Mouse (Mus musculus) adipocyte (in vitro differentiated cells): ENCODE measurements around the gene Cldnd1.

ENCODE experiments used
- DNase-seq: peaks from one replicate; pipeline ENCODE4 v3.0.0-alpha.2; 2016; ENCODE audit warnings: low spot score

The Cldnd1 gene

GRCm38 (mm10) chr16:58727477-58728131, at the start of gene Cldnd1:
TSS of gene Cldnd1 (plus strand) at chr16:58727910.
- DNase-seq: peak; percentile 98

GRCm38 (mm10) chr16:58678660-58679059, 49.0 kb upstream of the Cldnd1 start:
- DNase-seq: no peak

- no peak for DNase-seq
Measured at GRCm38 (mm10) chr16:58682046-58682445, 45.7 kb upstream of the Cldnd1 start.

GRCm38 (mm10) chr16:58682870-58683269, 44.8 kb upstream of the Cldnd1 start:
- no peak for DNase-seq

GRCm38 (mm10) chr16:58683911-58684310, 43.8 kb upstream of the Cldnd1 start:
- no peak for DNase-seq

GRCm38 (mm10) chr16:58684537-58684936, 43.2 kb upstream of the Cldnd1 start:
- no peak for DNase-seq

GRCm38 (mm10) chr16:58685548-58686537, 41.9 kb upstream of the Cldnd1 start:
- no peak for DNase-seq

GRCm38 (mm10) chr16:58688534-58688933, 39.2 kb upstream of the Cldnd1 start:
- DNase-seq: no peak

GRCm38 (mm10) chr16:58689555-58690169, 38.0 kb upstream of the Cldnd1 start:
- no peak for DNase-seq

GRCm38 (mm10) chr16:58690322-58690732, 37.4 kb upstream of the Cldnd1 start:
- DNase-seq: no peak

- DNase-seq: no peak
Measured at GRCm38 (mm10) chr16:58694091-58694490, 33.6 kb upstream of the Cldnd1 start.

GRCm38 (mm10) chr16:58696796-58697195, 30.9 kb upstream of the Cldnd1 start:
- no peak for DNase-seq

- DNase-seq: no peak
Measured at GRCm38 (mm10) chr16:58697261-58697660, 30.4 kb upstream of the Cldnd1 start.

- DNase-seq: no peak
Measured at GRCm38 (mm10) chr16:58700174-58700573, 27.5 kb upstream of the Cldnd1 start.

GRCm38 (mm10) chr16:58700816-58701424, 26.8 kb upstream of the Cldnd1 start:
- no peak for DNase-seq

GRCm38 (mm10) chr16:58701779-58702178, 25.9 kb upstream of the Cldnd1 start:
- no peak for DNase-seq

- no peak for DNase-seq
Measured at GRCm38 (mm10) chr16:58702329-58702932, 25.3 kb upstream of the Cldnd1 start.

- DNase-seq: no peak
Measured at GRCm38 (mm10) chr16:58703382-58704124, 24.2 kb upstream of the Cldnd1 start.

GRCm38 (mm10) chr16:58704999-58705398, 22.7 kb upstream of the Cldnd1 start:
- no peak for DNase-seq

GRCm38 (mm10) chr16:58707276-58707905, 20.3 kb upstream of the Cldnd1 start:
- DNase-seq: no peak
